Mouse (Mus musculus): ENCODE results near the gene Kctd8. TPM values are rescaled to one million over a fixed set of nuclear protein-coding genes. Genes with fewer than 3 reads are reported as not detected.
"Not testable (repeated sequence)": the region's sequence is repeated elsewhere in the genome, so short reads cannot be mapped to it uniquely, and the experiment has no call there.

Gene Kctd8
- polyA plus RNA-seq (2015; fragmentation: Nextera tagmentation; extraction: Ambion mirVana): 0.17 and 0.33 TPM in 2 replicates

- no peak for DNase-seq (ENCODE audit: low spot score)
Observed at GRCm38 (mm10) chr5:69340919-69341801, at the start of gene Kctd8. Gene Kctd8 (minus strand): TSS chr5:69341679.

- DNase-seq (ENCODE audit: low spot score): no peak
Observed at GRCm38 (mm10) chr5:69379072-69379471, 37.6 kb upstream of the Kctd8 start.

- no peak for DNase-seq (ENCODE audit: low spot score)
Observed at GRCm38 (mm10) chr5:69350596-69350995, 9.1 kb upstream of the Kctd8 start.

GRCm38 (mm10) chr5:69340102-69340918 lies 1.2 kb downstream of the Kctd8 start:
- DNase-seq (ENCODE audit: low spot score): no peak

GRCm38 (mm10) chr5:69339623-69339970 lies 1.9 kb downstream of the Kctd8 start:
- no peak for DNase-seq (ENCODE audit: low spot score)

- DNase-seq (ENCODE audit: low spot score): no peak
Observed at GRCm38 (mm10) chr5:69338916-69339622, 2.4 kb downstream of the Kctd8 start.

- no peak for DNase-seq (ENCODE audit: low spot score)
Observed at GRCm38 (mm10) chr5:69327561-69327960, 13.9 kb downstream of the Kctd8 start.

- DNase-seq (ENCODE audit: low spot score): no peak
Observed at GRCm38 (mm10) chr5:69324566-69325230, 16.8 kb downstream of the Kctd8 start.

GRCm38 (mm10) chr5:69312611-69313010 lies 28.9 kb downstream of the Kctd8 start:
- DNase-seq (ENCODE audit: low spot score): no peak

- DNase-seq (ENCODE audit: low spot score): no peak
Observed at GRCm38 (mm10) chr5:69301665-69302064, 39.8 kb downstream of the Kctd8 start.

GRCm38 (mm10) chr5:69292353-69292752 lies 49.1 kb downstream of the Kctd8 start:
- no peak for DNase-seq (ENCODE audit: low spot score)

- no peak for DNase-seq (ENCODE audit: low spot score)
Observed at GRCm38 (mm10) chr5:69284359-69284758, 57.1 kb downstream of the Kctd8 start.

GRCm38 (mm10) chr5:69252366-69252765 lies 89.1 kb downstream of the Kctd8 start:
- no peak for DNase-seq (ENCODE audit: low spot score)

GRCm38 (mm10) chr5:69241931-69242330 lies 99.5 kb downstream of the Kctd8 start:
- DNase-seq (ENCODE audit: low spot score): no peak

GRCm38 (mm10) chr5:69233560-69233959 lies 107.9 kb downstream of the Kctd8 start:
- DNase-seq (ENCODE audit: low spot score): no peak

GRCm38 (mm10) chr5:69231649-69232048 lies 109.8 kb downstream of the Kctd8 start:
- DNase-seq (ENCODE audit: low spot score): not testable (repeated sequence)

- no peak for DNase-seq (ENCODE audit: low spot score)
Observed at GRCm38 (mm10) chr5:69227147-69227546, 114.3 kb downstream of the Kctd8 start.

GRCm38 (mm10) chr5:69222608-69223007 lies 118.9 kb downstream of the Kctd8 start:
- no peak for DNase-seq (ENCODE audit: low spot score)

GRCm38 (mm10) chr5:69215216-69215615 lies 126.3 kb downstream of the Kctd8 start:
- no peak for DNase-seq (ENCODE audit: low spot score)

- no peak for DNase-seq (ENCODE audit: low spot score)
Observed at GRCm38 (mm10) chr5:69209401-69209800, 132.1 kb downstream of the Kctd8 start.

GRCm38 (mm10) chr5:69207713-69208112 lies 133.8 kb downstream of the Kctd8 start:
- no peak for DNase-seq (ENCODE audit: low spot score)
